In genomic region chr16:13422522-13422921, GRCm38 (mm10) we compare ENCODE assay signal across 18 mouse cellular contexts.
"Had no signal": no experiment of that assay in that cellular context is flagged by ENCODE, and none has a peak within 500 bp of the region (broad histone marks: within the 10 kb centered on the region; RNA-seq: fewer than 3 reads in every experiment).

No protein-coding gene starts in this region.

- H3K27ac ChIP-seq: midbrain, embryonic 10.5 days; midbrain, embryonic 12.5 days; neural tube, embryonic 13.5 days; neural tube, embryonic 15.5 days had no signal

- DNase-seq: lung, adult 18-20 months; lung, embryonic 14.5 days; lung, postnatal 10 days; lung, postnatal 4 days; midbrain, embryonic 14.5 days; retina, postnatal 1 day; right cerebral cortex, adult 18-20 months; right cerebral cortex, postnatal 25 days; right cerebral cortex, postnatal 4 days; thymus, adult 18-20 months; thymus, postnatal 14 days; thymus, postnatal 36 days had no signal

- H3K9me3 ChIP-seq: midbrain, embryonic 10.5 days; midbrain, embryonic 12.5 days; neural tube, embryonic 13.5 days; neural tube, embryonic 15.5 days had no signal

- H3K4me1 ChIP-seq: midbrain, embryonic 10.5 days; midbrain, embryonic 12.5 days; neural tube, embryonic 13.5 days; neural tube, embryonic 15.5 days had no signal

- H3K4me3 ChIP-seq: midbrain, embryonic 10.5 days; midbrain, embryonic 12.5 days; myocyte; neural tube, embryonic 13.5 days; neural tube, embryonic 15.5 days had no signal

- H3K27me3 ChIP-seq: midbrain, embryonic 12.5 days; neural tube, embryonic 13.5 days; neural tube, embryonic 15.5 days had no signal

- ATAC-seq: midbrain, embryonic 16.5 days had no signal

- H3K36me3 ChIP-seq: midbrain, embryonic 10.5 days; midbrain, embryonic 12.5 days had no signal
